Mouse (Mus musculus): ENCODE results near the gene Efl1. TPM values are rescaled to one million over a fixed set of nuclear protein-coding genes. Genes with fewer than 3 reads are reported as not detected.

Gene Efl1
- total and polyA plus RNA-seq, 3 experiments: 12.6 to 15.6 TPM; not detected in 1

GRCm38 (mm10) chr7:82733118-82733517, 84.7 kb downstream of the Efl1 start:
- Histone ChIP-seq H3K27me3 (ENCODE audit: control insufficient read depth in 1 of 2, insufficient read depth in 2 of 2, low read length in 2 of 2) (no peaks in the 10 kb centered on the region), H3K4me1 (ENCODE audit: control insufficient read depth in 1 of 2, insufficient read depth in 2 of 2, low read length in 2 of 2) (peaks cover 12 to 16% of the 10 kb centered on the region in 2 experiments), H3K9ac (ENCODE audit: control insufficient read depth, low read depth, low read length, poor library complexity, severe bottlenecking) (no peak overlapping the region), H3K9me3 (replicated peaks; ENCODE audit: insufficient read depth, low read length) (no peaks in the 10 kb centered on the region), H3K4me3 (ENCODE audit: control insufficient read depth in 1 of 2, insufficient read depth in 1 of 2, low read depth in 2 of 2, low read length in 2 of 2) (no peak overlapping the region), H3K79me2 (ENCODE audit: control insufficient read depth, insufficient read depth, low read length, poor library complexity) (no peaks in the 10 kb centered on the region), H3K36me3 (ENCODE audit: control insufficient read depth in 1 of 2, insufficient read depth in 2 of 2, low read length in 2 of 2) (peaks cover 0 to 13% of the 10 kb centered on the region in 2 experiments; a peak in 2 of 4 replicates), H3K27ac (ENCODE audit: control insufficient read depth, low read depth, low read length) (no peak overlapping the region)
- no peak for DNase-seq (ENCODE audit: low read depth, low spot score)
- TF ChIP-seq ZMIZ1 (IDR thresholded peaks at IDR 0.05; ENCODE audit: low read depth, low read length) (no peak), ETS1 (IDR thresholded peaks at IDR 0.05; ENCODE audit: low read depth, low read length) (no peak), MAX (IDR thresholded peaks at IDR 0.05; ENCODE audit: low read length) (no peak), NELFE (IDR thresholded peaks at IDR 0.05; ENCODE audit: low read depth, low read length) (no peak), ZC3H11A (IDR thresholded peaks at IDR 0.05; ENCODE audit: low read depth, low read length) (no peak), ZNF384 (IDR thresholded peaks at IDR 0.05; ENCODE audit: low read depth, low read length) (no peak), UBTF (IDR thresholded peaks at IDR 0.05; ENCODE audit: borderline replicate concordance, insufficient read depth, low read depth, low read length) (no peak), E2F4 (IDR thresholded peaks at IDR 0.05; ENCODE audit: borderline replicate concordance, low read depth, low read length) (no peak), TBP (IDR thresholded peaks at IDR 0.05; ENCODE audit: low read depth, low read length) (no peak), MYC (IDR thresholded peaks at IDR 0.05; ENCODE audit: low read depth, low read length) (no peak), CHD2 (IDR thresholded peaks at IDR 0.05; ENCODE audit: low read length) (no peak), RAD21 (IDR thresholded peaks at IDR 0.05; ENCODE audit: low read depth, low read length) (no peak)

GRCm38 (mm10) chr7:82733995-82734394, 85.6 kb downstream of the Efl1 start:
- Histone ChIP-seq H3K79me2 (ENCODE audit: control insufficient read depth, insufficient read depth, low read length, poor library complexity) (no peaks in the 10 kb centered on the region), H3K27ac (ENCODE audit: control insufficient read depth, low read depth, low read length) (no peak overlapping the region), H3K9ac (ENCODE audit: control insufficient read depth, low read depth, low read length, poor library complexity, severe bottlenecking) (no peak overlapping the region), H3K9me3 (replicated peaks; ENCODE audit: insufficient read depth, low read length) (no peaks in the 10 kb centered on the region), H3K36me3 (ENCODE audit: control insufficient read depth in 1 of 2, insufficient read depth in 2 of 2, low read length in 2 of 2) (peaks cover 0 to 13% of the 10 kb centered on the region in 2 experiments; a peak in 2 of 4 replicates), H3K4me3 (ENCODE audit: control insufficient read depth in 1 of 2, insufficient read depth in 1 of 2, low read depth in 2 of 2, low read length in 2 of 2) (no peak overlapping the region), H3K4me1 (ENCODE audit: control insufficient read depth in 1 of 2, insufficient read depth in 2 of 2, low read length in 2 of 2) (peaks cover 12 to 16% of the 10 kb centered on the region in 2 experiments), H3K27me3 (ENCODE audit: control insufficient read depth in 1 of 2, insufficient read depth in 2 of 2, low read length in 2 of 2) (no peaks in the 10 kb centered on the region)
- DNase-seq (ENCODE audit: low read depth, low spot score): peak; percentile 44
- TF ChIP-seq MAFK (IDR thresholded peaks at IDR 0.05; ENCODE audit: borderline replicate concordance, low read depth, low read length): no peak
- no peak for TF ChIP-seq KAT2A (conservative IDR thresholded peaks at IDR 0.05; ENCODE audit: low read depth, low read length)
- TF ChIP-seq RCOR1 (IDR thresholded peaks at IDR 0.05; ENCODE audit: low read depth, low read length): no peak; the same call in 1 of the 2 replicates
- no peak for TF ChIP-seq HCFC1 (IDR thresholded peaks at IDR 0.05; ENCODE audit: low read depth, low read length)
- no peak for TF ChIP-seq USF1 (IDR thresholded peaks at IDR 0.05; ENCODE audit: low read depth, low read length)
- TF ChIP-seq USF2 (IDR thresholded peaks at IDR 0.05; ENCODE audit: borderline replicate concordance in 1 of 2, insufficient read depth in 1 of 2, low read depth in 1 of 2, low read length in 2 of 2): no peak
- TF ChIP-seq CHD1 (IDR thresholded peaks at IDR 0.05; ENCODE audit: low read depth, low read length): no peak
- no peak for TF ChIP-seq ETS1 (IDR thresholded peaks at IDR 0.05; ENCODE audit: low read depth, low read length)
- no peak for TF ChIP-seq SMC3 (IDR thresholded peaks at IDR 0.05; ENCODE audit: low read depth, low read length)
- no peak for TF ChIP-seq E2F4 (IDR thresholded peaks at IDR 0.05; ENCODE audit: borderline replicate concordance, low read depth, low read length)
- TF ChIP-seq BHLHE40 (IDR thresholded peaks at IDR 0.05; ENCODE audit: borderline replicate concordance, low read depth, low read length): no peak
- no peak for TF ChIP-seq MYB (IDR thresholded peaks at IDR 0.05; ENCODE audit: low read depth, low read length)
- no peak for TF ChIP-seq ZKSCAN1 (IDR thresholded peaks at IDR 0.05; ENCODE audit: low read depth, low read length)
- no peak for TF ChIP-seq MEF2A (IDR thresholded peaks at IDR 0.05; ENCODE audit: extremely low read depth, insufficient replicate concordance, low read depth, low read length, poor library complexity, severe bottlenecking)
- no peak for TF ChIP-seq GATA1 (IDR thresholded peaks at IDR 0.05; ENCODE audit: low read depth, low read length)

All from MEL (cell line).